Comparison of ENCODE assay signal across 15 mouse cellular contexts in genomic region chr4:93583670-93584303, GRCm38 (mm10).
DNase-seq lines count a peak whose midpoint lies in the region; ATAC-seq and TF ChIP-seq lines count a peak whose summit lies in the region.
"Had no signal": no experiment of that assay in that cellular context is flagged by ENCODE, and none has a peak within 500 bp of the region (broad histone marks: within the 10 kb centered on the region; RNA-seq: fewer than 3 reads in every experiment).

No protein-coding gene starts in this region.

- H3K9me3 ChIP-seq in kidney, embryonic 15.5 days (replicated peaks): 0 out of 2 replicates have a peak, but pooled peaks cover 3% of the 10 kb centered on the region
- no peaks in the 10 kb centered on the region for H3K9me3 ChIP-seq in liver, embryonic 14.5 days (ENCODE audit: control insufficient read depth, low read length)
- H3K9me3 ChIP-seq in stomach, embryonic 16.5 days (replicated peaks; ENCODE audit: control insufficient read depth, low read length): no peaks in the 10 kb centered on the region
- H3K9me3 ChIP-seq in limb, embryonic 10.5 days (replicated peaks): no peaks in the 10 kb centered on the region
- H3K9me3 ChIP-seq in forebrain, embryonic 11.5 days (ENCODE audit: control insufficient read depth, low read length): no peaks in the 10 kb centered on the region; the same call in 1 of the 2 replicates
- H3K9me3 ChIP-seq: lung, embryonic 15.5 days had no signal

- no peak for DNase-seq in kidney, adult 9 months
- DNase-seq in c-Kit-positive CD71-positive TER-119-positive erythroid progenitor cells, embryonic 14.5 days (ENCODE audit: low spot score): peak; percentile 83
- DNase-seq in liver, embryonic 14.5 days (ENCODE audit: low read depth in 3 of 3, low spot score in 3 of 3): peak; percentile 72 to 80 (median 75)
- no peak for DNase-seq in limb, embryonic 10.5 days (ENCODE audit: low spot score)
- no peak for DNase-seq in forebrain, embryonic 11.5 days (ENCODE audit: low spot score)
- DNase-seq: cerebellum, adult 8-10 months; layer of hippocampus, adult 9-11 months; left cerebral cortex, postnatal 4 days; right cerebral cortex, postnatal 14 days; thymus, postnatal 4 days had no signal

- peak; percentile 85; the same call in 1 of the 2 replicates for ATAC-seq in kidney, embryonic 15.5 days (replicated peaks; ENCODE audit: low FRiP score)
- peak; percentile 98 for ATAC-seq in liver, embryonic 14.5 days (ENCODE audit: insufficient read depth)
- ATAC-seq in stomach, embryonic 16.5 days (ENCODE audit: insufficient read depth, low FRiP score): 0 out of 2 replicates have a peak, but pooled peaks have one; percentile 56
- ATAC-seq in forebrain, embryonic 11.5 days (replicated peaks; ENCODE audit: low FRiP score): no peak

- TF ChIP-seq EP300 in liver, embryonic 14.5 days (IDR thresholded peaks at IDR 0.05; ENCODE audit: low read depth): peak; percentile 90

- H3K36me3 ChIP-seq in kidney, embryonic 15.5 days: no peaks in the 10 kb centered on the region
- no peaks in the 10 kb centered on the region for H3K36me3 ChIP-seq in liver, embryonic 14.5 days (replicated peaks; ENCODE audit: control insufficient read depth, insufficient read depth, low read depth)
- no peaks in the 10 kb centered on the region for H3K36me3 ChIP-seq in stomach, embryonic 16.5 days (ENCODE audit: control insufficient read depth, insufficient read depth, low read length)
- H3K36me3 ChIP-seq in limb, embryonic 10.5 days: no peaks in the 10 kb centered on the region
- no peaks in the 10 kb centered on the region for H3K36me3 ChIP-seq in forebrain, embryonic 11.5 days (ENCODE audit: control insufficient read depth, insufficient read depth, low read length)
- H3K36me3 ChIP-seq: lung, embryonic 15.5 days had no signal

- WGBS in kidney, embryonic 15.5 days: 77% methylated on average over 4 of the region's 4 CpGs
- 11% methylated on average over 4 of the region's 4 CpGs for WGBS in liver, embryonic 14.5 days (ENCODE audit: insufficient replicate concordance)
- 71% methylated on average over 4 of the region's 4 CpGs for WGBS in stomach, embryonic 16.5 days
- 84% methylated on average over 4 of the region's 4 CpGs for WGBS in limb, embryonic 10.5 days
- WGBS in forebrain, embryonic 11.5 days: 82% methylated on average over 4 of the region's 4 CpGs

- H3K4me1 ChIP-seq in kidney, embryonic 15.5 days: no peaks in the 10 kb centered on the region
- H3K4me1 ChIP-seq in liver, embryonic 14.5 days (replicated peaks; ENCODE audit: control insufficient read depth in 2 of 2, insufficient read depth in 2 of 2, low read length in 1 of 2): peaks cover 32 to 37% of the 10 kb centered on the region in 2 experiments
- H3K4me1 ChIP-seq in stomach, embryonic 16.5 days (ENCODE audit: control insufficient read depth, insufficient read depth, low read length): no peaks in the 10 kb centered on the region
- H3K4me1 ChIP-seq in limb, embryonic 10.5 days: no peaks in the 10 kb centered on the region
- H3K4me1 ChIP-seq in forebrain, embryonic 11.5 days (replicated peaks; ENCODE audit: control insufficient read depth, insufficient read depth, low read length): no peaks in the 10 kb centered on the region
- H3K4me1 ChIP-seq: lung, embryonic 15.5 days had no signal

- H3K27ac ChIP-seq in kidney, embryonic 15.5 days: no peak overlapping the region
- peak overlapping the region; percentile 98 for H3K27ac ChIP-seq in liver, embryonic 14.5 days
- no peak overlapping the region for H3K27ac ChIP-seq in stomach, embryonic 16.5 days (ENCODE audit: low read length)
- no peak overlapping the region for H3K27ac ChIP-seq in limb, embryonic 10.5 days
- no peak overlapping the region for H3K27ac ChIP-seq in forebrain, embryonic 11.5 days (ENCODE audit: low read depth, low read length)
- H3K27ac ChIP-seq: kidney, postnatal 0 days; lung, embryonic 15.5 days had no signal

- no peak for TF ChIP-seq CTCF in liver, embryonic 14.5 days (IDR thresholded peaks at IDR 0.05; ENCODE audit: low read depth)

- H3K27me3 ChIP-seq in kidney, embryonic 15.5 days: no peaks in the 10 kb centered on the region
- no peaks in the 10 kb centered on the region for H3K27me3 ChIP-seq in liver, embryonic 14.5 days (ENCODE audit: control insufficient read depth, insufficient read depth, low read length)
- H3K27me3 ChIP-seq in stomach, embryonic 16.5 days (ENCODE audit: control insufficient read depth, insufficient read depth, low read length): no peaks in the 10 kb centered on the region
- H3K27me3 ChIP-seq in limb, embryonic 10.5 days (ENCODE audit: low read depth, poor library complexity, severe bottlenecking): no peaks in the 10 kb centered on the region
- no peaks in the 10 kb centered on the region for H3K27me3 ChIP-seq in forebrain, embryonic 11.5 days (ENCODE audit: control insufficient read depth, insufficient read depth, low read length)
- H3K27me3 ChIP-seq: lung, embryonic 15.5 days had no signal

- no peak overlapping the region for H3K4me2 ChIP-seq in kidney, embryonic 15.5 days
- H3K4me2 ChIP-seq in liver, embryonic 14.5 days (ENCODE audit: low read depth): peak overlapping the region; percentile 71
- H3K4me2 ChIP-seq in stomach, embryonic 16.5 days (ENCODE audit: low read depth, low read length): no peak overlapping the region
- no peak overlapping the region for H3K4me2 ChIP-seq in forebrain, embryonic 11.5 days (ENCODE audit: low read depth, low read length, severe bottlenecking)
- H3K4me2 ChIP-seq: lung, embryonic 15.5 days; midbrain, embryonic 11.5 days had no signal

- no peak overlapping the region for H3K9ac ChIP-seq in kidney, embryonic 15.5 days
- H3K9ac ChIP-seq in liver, embryonic 14.5 days (replicated peaks): peak overlapping the region; percentile 59
- H3K9ac ChIP-seq in stomach, embryonic 16.5 days (ENCODE audit: low read length): no peak overlapping the region
- H3K9ac ChIP-seq in forebrain, embryonic 11.5 days (ENCODE audit: low read length): no peak overlapping the region
- H3K9ac ChIP-seq: lung, embryonic 15.5 days had no signal

- no peak overlapping the region for H3K4me3 ChIP-seq in kidney, embryonic 15.5 days (replicated peaks)
- H3K4me3 ChIP-seq in liver, embryonic 14.5 days (ENCODE audit: insufficient read depth in 1 of 2, low read depth in 2 of 2, low read length in 2 of 2): peak overlapping the region; percentile 23 to 39; a peak in 2 of 4 replicates
- no peak overlapping the region for H3K4me3 ChIP-seq in stomach, embryonic 16.5 days (replicated peaks; ENCODE audit: low read length)
- no peak overlapping the region for H3K4me3 ChIP-seq in limb, embryonic 10.5 days
- no peak overlapping the region for H3K4me3 ChIP-seq in forebrain, embryonic 11.5 days (ENCODE audit: low read depth, low read length)
- H3K4me3 ChIP-seq: lung, embryonic 15.5 days had no signal

Comparison
In these comparisons a context has a peak if more than half of its experiments do, and no peak if none do; other contexts are left out.
1. H3K4me3 ChIP-seq: peak in liver, embryonic 14.5 days (2 of 2); none in kidney, embryonic 15.5 days (single experiment), stomach, embryonic 16.5 days (single experiment), limb, embryonic 10.5 days (single experiment) and forebrain, embryonic 11.5 days (single experiment).
2. DNase-seq: peak in c-Kit-positive CD71-positive TER-119-positive erythroid progenitor cells, embryonic 14.5 days (single experiment) and liver, embryonic 14.5 days (3 of 3); none in kidney, adult 9 months (single experiment), limb, embryonic 10.5 days (single experiment) and forebrain, embryonic 11.5 days (single experiment).